Mouse (Mus musculus): ENCODE measurements around the gene Ebf1.

Gene Ebf1

GRCm38 (mm10) chr11:44852921-44853320 is 235.8 kb downstream of the Ebf1 start:
- DNase-seq = no peak

DNA sequence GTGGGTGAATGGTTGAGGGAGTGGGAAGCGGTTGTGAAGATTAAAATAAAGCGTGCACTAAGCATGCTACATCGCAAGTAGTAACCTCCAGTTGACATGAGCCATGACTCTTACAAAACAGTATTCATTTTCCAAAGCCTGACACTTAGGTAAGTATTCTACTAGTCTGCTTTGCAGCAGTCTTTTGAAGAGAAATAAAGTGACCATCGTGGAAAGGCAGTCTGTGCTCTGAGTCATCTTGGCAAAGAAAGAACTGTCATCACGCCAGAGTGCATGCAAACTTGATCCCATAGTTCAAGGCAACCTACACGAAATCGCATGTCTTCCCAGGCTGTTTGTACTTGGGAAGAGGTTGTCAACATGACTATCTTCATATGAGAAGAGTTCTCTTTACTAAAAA is 237.4 kb downstream of the Ebf1 start:
- no peak for DNase-seq

GRCm38 (mm10) chr11:44861108-44861507 is 244.0 kb downstream of the Ebf1 start:
- no peak for DNase-seq

GRCm38 (mm10) chr11:44863910-44864309 is 246.8 kb downstream of the Ebf1 start:
- no peak for DNase-seq

- DNase-seq = no peak
These were observed 249.5 kb downstream of the Ebf1 start for GRCm38 (mm10) chr11:44866476-44867149.

- DNase-seq = no peak
These were observed 250.3 kb downstream of the Ebf1 start for GRCm38 (mm10) chr11:44867433-44867832.

GRCm38 (mm10) chr11:44873876-44874275 is 256.8 kb downstream of the Ebf1 start:
- no peak for DNase-seq

DNA sequence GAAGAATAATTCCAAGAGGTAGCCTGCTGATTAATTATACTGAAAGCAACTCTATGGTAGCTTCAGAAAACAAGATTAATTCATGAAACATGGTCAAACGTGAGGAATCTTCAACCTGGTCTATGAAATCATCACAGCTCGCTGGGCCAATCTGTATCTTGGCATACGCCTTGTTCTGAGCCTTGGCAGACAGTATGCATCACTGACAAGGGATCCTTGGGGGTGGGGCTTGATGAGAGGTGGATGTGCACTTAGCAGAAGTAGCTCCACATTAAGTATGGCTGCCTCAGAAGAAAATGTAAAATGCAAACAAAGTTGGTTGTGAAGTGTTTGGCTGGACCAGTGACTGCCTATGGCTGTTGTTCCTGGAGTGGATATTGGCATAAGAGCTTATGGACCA is 258.1 kb downstream of the Ebf1 start:
- no peak for DNase-seq

- DNase-seq = no peak
These were observed 264.1 kb downstream of the Ebf1 start for GRCm38 (mm10) chr11:44881056-44881683.

GRCm38 (mm10) chr11:44882476-44882970 is 265.4 kb downstream of the Ebf1 start:
- no peak for DNase-seq

DNA sequence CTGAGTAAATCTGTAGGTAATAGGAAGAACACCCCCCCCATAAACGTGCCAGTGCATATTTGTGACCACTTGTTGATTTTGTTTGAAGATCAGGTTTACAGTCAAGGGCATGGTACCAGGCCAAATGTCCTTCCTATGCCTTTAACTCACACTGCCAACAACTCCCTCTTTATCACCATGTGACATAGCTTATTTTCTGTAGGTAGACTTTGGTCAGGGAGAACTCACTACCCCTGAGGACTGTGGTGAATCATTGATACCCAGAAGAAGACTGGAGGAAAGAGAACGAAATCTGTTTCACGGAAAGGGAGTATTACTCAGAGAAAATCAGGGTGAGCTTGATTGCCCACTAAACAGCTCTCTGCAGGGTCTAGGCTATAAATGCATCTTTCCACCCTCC is 267.2 kb downstream of the Ebf1 start:
- no peak for DNase-seq

DNA sequence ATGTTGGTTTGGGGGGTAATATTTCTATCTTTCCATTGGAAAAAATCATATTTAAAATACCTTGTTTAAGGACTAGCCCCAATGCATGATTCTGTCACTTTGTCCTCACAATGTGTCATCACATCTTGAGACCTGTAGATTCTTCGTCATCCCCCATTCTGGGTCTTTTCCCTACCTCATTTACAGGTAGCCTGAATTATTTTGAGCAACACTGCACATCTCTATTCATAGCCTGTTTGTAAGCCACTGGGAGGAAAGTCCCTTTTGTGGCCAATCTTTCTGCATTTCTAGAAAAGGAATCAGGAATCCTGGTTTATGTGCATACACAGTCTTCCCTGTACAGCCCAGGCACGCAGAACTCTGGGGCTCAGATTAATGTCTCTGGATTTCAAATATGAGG is 269.8 kb downstream of the Ebf1 start:
- no peak for DNase-seq

- DNase-seq = no peak
These were observed 270.6 kb downstream of the Ebf1 start for GRCm38 (mm10) chr11:44887691-44888090.

DNA sequence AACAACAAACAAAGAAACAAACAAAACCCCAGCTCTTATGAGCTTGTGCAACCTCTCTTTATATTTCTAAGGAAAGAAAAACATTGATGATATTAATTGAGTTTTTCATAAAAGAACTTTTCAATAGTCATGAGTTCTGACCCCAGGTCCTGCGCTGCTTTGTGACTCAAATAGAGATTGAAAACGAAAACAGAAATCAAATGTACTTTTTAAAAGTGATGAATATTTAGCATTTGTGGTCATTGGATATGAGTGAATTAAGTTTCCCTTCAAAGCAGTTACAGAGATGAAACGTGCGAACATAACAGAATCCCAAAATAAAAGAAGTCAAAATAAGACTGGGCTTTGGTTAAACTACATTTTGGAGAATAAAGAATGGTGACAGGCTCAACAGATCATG is 271.3 kb downstream of the Ebf1 start:
- DNase-seq = no peak

- peak; percentile 63 to 74 for DNase-seq
These were observed 275.9 kb downstream of the Ebf1 start for GRCm38 (mm10) chr11:44892814-44893521.

GRCm38 (mm10) chr11:44893986-44894385 is 276.9 kb downstream of the Ebf1 start:
- no peak for DNase-seq

DNA sequence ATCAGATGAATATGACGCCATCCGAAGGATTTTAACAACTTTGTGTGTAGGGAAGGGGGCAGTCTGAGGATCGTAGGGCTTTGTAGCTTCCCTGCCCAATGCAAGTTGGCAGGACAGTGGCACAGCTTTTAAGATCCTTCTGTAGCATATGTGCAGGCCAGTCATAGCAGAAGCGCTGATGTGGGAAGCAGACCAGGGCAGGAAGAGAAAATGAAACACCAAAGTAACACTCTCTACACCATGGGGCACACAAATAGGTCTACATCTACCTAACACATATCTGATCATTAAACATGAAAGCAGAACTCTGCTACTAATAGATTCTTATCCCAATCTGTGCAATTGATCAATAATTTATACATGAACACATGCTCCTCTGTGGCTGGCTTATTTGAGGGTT is 277.7 kb downstream of the Ebf1 start:
- no peak for DNase-seq

DNA sequence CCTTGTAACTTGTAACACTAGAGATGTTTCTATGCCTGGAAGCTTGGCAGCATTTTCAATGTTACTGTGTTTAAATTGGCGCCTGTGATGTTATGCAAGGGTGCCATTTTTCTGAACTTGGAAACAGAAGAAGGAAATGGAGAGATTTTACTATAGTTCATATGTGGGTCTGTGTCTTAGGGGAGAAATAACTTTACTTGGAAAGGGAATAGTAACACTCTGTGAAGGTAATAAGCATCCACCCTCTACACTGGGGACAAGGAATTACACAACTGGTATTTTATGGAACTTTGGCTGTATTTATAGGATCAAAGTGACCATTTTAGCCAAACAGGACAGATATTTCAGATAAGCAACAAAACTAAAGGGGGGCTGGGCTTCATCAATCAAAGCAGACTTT is 278.8 kb downstream of the Ebf1 start:
- no peak for DNase-seq

GRCm38 (mm10) chr11:44897140-44897665 is 280.1 kb downstream of the Ebf1 start:
- no peak for DNase-seq

DNA sequence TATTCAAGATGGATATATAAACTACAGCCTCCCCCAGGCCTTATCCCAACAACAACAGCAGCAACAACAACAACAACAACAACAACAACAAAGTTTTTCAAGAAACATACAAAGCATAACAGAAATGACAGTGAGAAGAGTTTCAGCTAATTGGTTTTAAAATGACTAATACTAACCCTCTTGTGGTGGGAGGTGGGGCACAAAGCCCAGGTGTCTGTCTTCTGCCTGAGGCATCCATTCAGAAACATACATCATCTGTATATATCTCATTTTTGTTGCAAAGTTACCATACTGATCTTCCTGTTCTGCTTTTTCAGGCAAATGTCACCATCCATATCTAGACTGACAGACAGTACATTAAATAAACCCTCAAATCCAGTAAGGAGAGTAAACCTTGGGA is 282.4 kb downstream of the Ebf1 start:
- DNase-seq = no peak

GRCm38 (mm10) chr11:44899965-44900364 is 282.8 kb downstream of the Ebf1 start:
- no peak for DNase-seq

- DNase-seq = no peak
These were observed 283.4 kb downstream of the Ebf1 start for GRCm38 (mm10) chr11:44900496-44900895.

GRCm38 (mm10) chr11:44901715-44902114 is 284.6 kb downstream of the Ebf1 start:
- DNase-seq = no peak

GRCm38 (mm10) chr11:44902165-44902564 is 285.0 kb downstream of the Ebf1 start:
- no peak for DNase-seq
